Mouse (Mus musculus) megakaryocyte, embryonic 14.5 days (primary cell): Measurements from ENCODE around the gene Gm3435.
"Not testable (repeated sequence)": the region's sequence is repeated elsewhere in the genome, so short reads cannot be mapped to it uniquely, and the experiment has no call there.

Experiments used
- FLI1 ChIP-seq: IDR thresholded peaks from 2 replicates; pipeline ENCODE4 v1.6.1; 2012; ENCODE audit warnings: low read length, inconsistent platforms, mixed read lengths
- GATA1 ChIP-seq: IDR thresholded peaks from 3 replicates; pipeline ENCODE4 v1.6.1; 2012; ENCODE audit warnings: mixed read lengths, low read length, inconsistent platforms, borderline replicate concordance

DNA sequence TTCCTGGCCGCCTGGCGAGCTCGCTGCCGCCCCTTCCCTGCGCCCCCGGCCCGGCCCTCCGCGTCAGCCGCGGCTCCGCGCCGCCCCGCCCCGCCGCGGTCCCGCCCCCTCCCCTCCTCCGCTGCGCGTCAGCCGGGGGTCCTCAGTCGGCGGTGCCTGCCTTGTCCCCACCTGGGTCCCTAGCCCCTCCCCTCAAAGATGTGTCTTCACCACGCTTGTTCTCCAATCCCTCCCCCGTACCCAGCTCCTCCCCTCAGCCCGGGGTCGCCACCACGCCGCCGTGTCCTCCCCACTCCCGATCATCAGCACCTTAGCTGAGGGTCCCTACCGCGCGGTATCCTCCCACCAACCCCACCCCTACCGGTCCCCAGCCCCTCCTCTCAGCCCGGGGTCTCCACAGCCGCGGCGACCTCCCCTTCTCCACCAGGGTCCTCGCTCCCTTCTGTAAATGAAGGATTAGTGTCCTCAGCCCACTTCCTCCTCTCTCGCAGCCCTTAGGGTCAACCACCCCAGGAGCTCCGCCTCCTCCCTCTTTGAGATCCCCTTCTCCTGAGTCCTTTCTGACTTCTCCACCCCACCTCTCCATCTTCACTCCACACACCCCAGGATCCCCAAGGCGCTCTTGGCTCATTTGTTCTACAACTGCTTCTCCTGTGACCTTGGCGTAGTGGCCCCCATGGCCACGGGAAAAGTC, 16.7 kb upstream of the Gm3435 start:
- TF ChIP-seq FLI1, GATA1: not testable (repeated sequence)
